Mouse (Mus musculus) limb, embryonic 10.5 days (tissue): ENCODE results near the gene Plekhg3. TPM values are rescaled to one million over a fixed set of nuclear protein-coding genes. Genes with fewer than 3 reads are reported as not detected.

Experiments used
- DNase-seq: peaks from one replicate; pipeline ENCODE4 v3.0.0-alpha.2; 2017; ENCODE audit warnings: low spot score
- H3K27ac ChIP-seq: fragments of 300-500 bp; sonication (generic); 2 replicates; pipeline ENCODE4 v1.5.1; 2016; ENCODE audit warnings: mild to moderate bottlenecking
- H3K27me3 ChIP-seq: fragments of 300-500 bp; sonication (generic); 2 replicates; pipeline ENCODE4 v1.6.1; 2016; ENCODE audit warnings: low read depth, mild to moderate bottlenecking; ENCODE audit not compliant: poor library complexity, severe bottlenecking
- H3K36me3 ChIP-seq: fragments of 300-500 bp; sonication (generic); 2 replicates; pipeline ENCODE4 v1.6.1; 2016; ENCODE audit warnings: mild to moderate bottlenecking, moderate library complexity
- H3K4me1 ChIP-seq: fragments of 300-500 bp; sonication (generic); 2 replicates; pipeline ENCODE4 v1.6.1; 2016
- H3K4me3 ChIP-seq: fragments of 300-500 bp; sonication (generic); 2 replicates; pipeline ENCODE4 v1.5.1; 2016; ENCODE audit warnings: mild to moderate bottlenecking, moderate library complexity
- H3K9me3 ChIP-seq: fragments of 300-500 bp; sonication (generic); replicated peaks from 2 replicates; pipeline ENCODE4 v1.6.1; 2016; ENCODE audit warnings: mild to moderate bottlenecking
- WGBS: fragments of 180-500 bp; shearing (Covaris S2); methylation state at CpG from one replicate; pipeline ENCODE4 v1.1.7; 2016; 5-methylcytosine and 5-hydroxymethylcytosine counted together
- polyA plus RNA-seq: library from polyadenylated mRNA; unstranded; fragments of >200 nt; fragmentation: Nextera tagmentation; extraction: Ambion mirVana; gene quantifications from 2 replicates; pipeline ENCODE4 v1.2.1, GENCODE M21; 2016

The Plekhg3 gene
- polyA plus RNA-seq, 1 experiment from 2014 or later: 6.2 TPM

DNA sequence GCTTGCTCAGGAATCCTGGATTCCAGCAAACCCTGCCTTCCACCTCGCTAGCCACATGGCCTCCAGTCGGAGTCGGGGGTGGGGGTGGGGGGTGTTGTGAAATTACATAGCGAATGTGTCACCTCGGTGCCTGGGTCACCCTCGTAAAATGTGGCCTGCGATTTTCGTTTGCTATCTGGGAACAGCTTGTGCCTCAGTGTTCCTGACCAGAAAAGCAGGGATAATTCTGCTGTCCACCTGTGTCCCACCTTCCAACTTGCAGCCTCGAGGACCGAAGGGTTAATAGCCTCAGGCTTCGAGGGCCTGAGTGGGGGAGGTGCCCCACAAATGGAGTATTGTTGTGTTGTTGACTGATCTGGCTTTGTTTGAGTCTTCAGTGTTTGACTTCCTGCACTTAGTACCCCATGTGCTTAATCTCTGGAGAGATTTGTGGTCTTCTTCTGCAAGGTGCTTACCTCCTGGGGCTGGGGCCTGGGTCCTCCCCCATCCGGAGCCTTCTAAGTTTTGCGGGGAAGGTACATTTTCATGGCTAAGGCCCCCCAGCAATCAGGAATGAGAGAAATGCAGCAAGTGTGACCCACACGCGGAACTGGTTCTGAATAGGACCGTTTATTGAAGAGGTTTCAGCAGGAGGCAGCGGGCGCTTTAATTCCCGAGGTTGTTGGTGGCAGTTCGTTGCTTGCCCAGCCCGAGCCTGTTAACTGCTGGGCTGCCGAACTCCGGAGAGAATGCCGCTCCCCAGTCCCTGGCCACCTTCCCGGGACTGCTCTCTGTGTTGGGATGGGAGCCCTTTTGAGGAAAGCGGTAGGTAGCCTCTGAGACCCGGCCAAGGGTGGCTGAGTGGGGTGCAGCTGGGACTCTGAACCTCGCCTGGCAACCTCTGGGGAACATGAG, 15.9 kb downstream of the Plekhg3 start:
- H3K4me1 ChIP-seq: peaks cover 41% of the 10 kb centered on the region
- H3K4me3 ChIP-seq: peak overlapping the region; percentile 40
- peak; percentile 61 for DNase-seq
- H3K27me3 ChIP-seq: peaks cover 17% of the 10 kb centered on the region
- H3K36me3 ChIP-seq: no peaks in the 10 kb centered on the region
- peak overlapping the region; percentile 78 for H3K27ac ChIP-seq
- no peaks in the 10 kb centered on the region for H3K9me3 ChIP-seq
- 7% methylated on average over 28 of the region's 28 CpGs for WGBS

DNA sequence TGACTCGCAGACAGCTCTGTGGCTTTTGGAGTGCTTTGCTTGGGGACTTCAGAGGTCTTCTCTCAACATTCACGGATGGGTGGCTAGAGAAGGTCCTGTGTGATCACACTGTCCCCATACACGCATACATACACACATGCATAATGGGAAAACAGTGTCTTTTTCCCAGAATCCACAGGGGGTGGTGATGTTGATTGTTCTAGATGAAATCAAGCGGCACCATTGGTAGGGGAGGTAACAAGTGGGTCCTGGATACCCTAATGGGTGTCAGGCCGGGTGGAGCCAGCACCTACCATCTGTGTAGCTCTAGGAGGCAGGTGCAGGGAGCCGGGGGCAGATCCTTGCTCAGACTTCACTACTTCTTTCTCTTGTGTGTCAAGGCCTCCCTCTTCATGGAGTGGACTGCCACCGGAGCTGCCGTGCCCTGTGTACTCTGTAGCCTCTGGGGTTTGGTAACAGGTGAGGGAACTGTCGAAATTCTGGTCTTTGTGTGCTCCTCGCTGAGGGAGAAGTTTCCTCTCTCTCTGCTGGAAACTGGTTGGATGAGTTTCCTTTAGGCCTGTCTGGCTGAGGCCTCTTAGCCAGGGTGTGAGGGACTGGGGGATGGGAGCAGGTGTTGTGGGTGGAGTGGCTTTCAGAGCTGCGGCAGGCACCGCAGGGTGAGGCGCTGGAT, 16.9 kb downstream of the Plekhg3 start:
- WGBS: 17% methylated on average over 13 of the region's 13 CpGs
- no peaks in the 10 kb centered on the region for H3K36me3 ChIP-seq
- peak overlapping the region; percentile 78; the same call in 1 of the 2 replicates for H3K27ac ChIP-seq
- no peaks in the 10 kb centered on the region for H3K9me3 ChIP-seq
- DNase-seq: peak; percentile 49
- H3K4me3 ChIP-seq: peak overlapping the region; percentile 40; the same call in 1 of the 2 replicates
- peaks cover 17% of the 10 kb centered on the region for H3K27me3 ChIP-seq
- peaks cover 41% of the 10 kb centered on the region for H3K4me1 ChIP-seq

DNA sequence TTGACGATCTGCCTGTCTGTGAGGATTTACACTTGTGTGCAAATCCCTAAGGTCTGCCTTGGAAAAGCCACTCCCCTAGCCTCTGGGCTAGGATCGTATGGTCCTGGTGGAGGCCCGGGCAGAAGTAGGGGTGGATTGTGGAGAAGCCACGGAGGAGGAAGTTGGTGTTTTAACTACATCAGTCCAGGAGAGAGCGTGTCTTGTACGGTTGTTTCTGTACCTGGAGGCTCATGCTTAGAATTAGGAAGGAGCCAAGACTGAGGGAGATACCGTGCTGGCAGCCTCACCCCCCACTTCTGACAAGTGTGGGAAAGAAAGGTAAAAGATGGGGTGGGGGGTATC, 17.4 kb downstream of the Plekhg3 start:
- Histone ChIP-seq H3K4me3 (no peak overlapping the region), H3K27ac (peak overlapping the region; percentile 78; the same call in 1 of the 2 replicates), H3K36me3 (no peaks in the 10 kb centered on the region), H3K9me3 (no peaks in the 10 kb centered on the region), H3K27me3 (peaks cover 17% of the 10 kb centered on the region), H3K4me1 (peaks cover 41% of the 10 kb centered on the region)
- WGBS: 15% methylated on average over 7 of the region's 7 CpGs
- no peak for DNase-seq

DNA sequence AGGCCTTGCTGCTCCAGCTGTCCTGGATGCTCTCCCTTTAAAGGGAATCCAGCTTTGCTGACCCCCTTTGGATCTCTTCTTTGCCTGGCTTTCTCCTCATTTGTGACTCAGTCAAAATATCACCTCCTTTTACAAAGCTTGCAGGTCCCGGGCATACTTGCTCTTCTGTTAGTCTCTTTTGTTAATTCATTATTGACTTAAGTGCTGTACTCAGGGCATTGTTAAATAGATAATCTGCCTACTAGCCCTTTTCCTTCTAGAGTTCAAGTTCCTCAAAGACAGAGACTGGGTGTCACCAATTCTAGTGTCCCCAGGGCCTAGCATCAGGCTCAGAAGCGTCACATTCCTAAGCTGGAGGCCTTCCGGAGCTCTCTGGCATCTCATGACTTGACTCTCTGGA, 18.5 kb downstream of the Plekhg3 start:
- Histone ChIP-seq H3K4me3 (no peak overlapping the region), H3K36me3 (no peaks in the 10 kb centered on the region), H3K27ac (peak overlapping the region; percentile 23; the same call in 1 of the 2 replicates), H3K9me3 (no peaks in the 10 kb centered on the region), H3K27me3 (peaks cover 17% of the 10 kb centered on the region), H3K4me1 (peaks cover 48% of the 10 kb centered on the region)
- DNase-seq: no peak
- 80% methylated on average over 3 of the region's 3 CpGs for WGBS

DNA sequence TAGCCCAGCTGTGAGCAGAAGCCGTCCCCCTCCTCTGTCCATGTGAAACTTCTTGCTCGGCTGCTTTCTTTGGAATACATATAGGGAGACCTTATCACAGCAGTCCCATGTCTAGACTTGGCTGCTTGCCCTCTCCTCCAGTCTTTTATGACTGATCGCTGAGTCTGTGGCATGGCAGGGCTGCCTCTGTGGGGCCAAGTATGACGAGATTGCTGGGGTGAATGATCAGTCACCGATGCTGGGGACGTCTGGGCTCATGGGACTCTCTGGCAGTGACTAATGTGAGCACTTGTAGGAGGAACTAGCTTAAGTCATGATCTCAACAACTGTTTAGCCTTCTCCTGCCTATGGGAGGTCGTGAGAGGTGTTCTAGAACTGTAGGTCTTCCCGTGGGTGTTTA, 21.6 kb downstream of the Plekhg3 start:
- Histone ChIP-seq H3K36me3 (no peaks in the 10 kb centered on the region), H3K27me3 (peaks cover 10% of the 10 kb centered on the region), H3K4me1 (peaks cover 43% of the 10 kb centered on the region), H3K4me3 (no peak overlapping the region), H3K9me3 (no peaks in the 10 kb centered on the region), H3K27ac (no peak overlapping the region)
- DNase-seq: no peak
- 84% methylated on average over 8 of the region's 8 CpGs for WGBS

DNA sequence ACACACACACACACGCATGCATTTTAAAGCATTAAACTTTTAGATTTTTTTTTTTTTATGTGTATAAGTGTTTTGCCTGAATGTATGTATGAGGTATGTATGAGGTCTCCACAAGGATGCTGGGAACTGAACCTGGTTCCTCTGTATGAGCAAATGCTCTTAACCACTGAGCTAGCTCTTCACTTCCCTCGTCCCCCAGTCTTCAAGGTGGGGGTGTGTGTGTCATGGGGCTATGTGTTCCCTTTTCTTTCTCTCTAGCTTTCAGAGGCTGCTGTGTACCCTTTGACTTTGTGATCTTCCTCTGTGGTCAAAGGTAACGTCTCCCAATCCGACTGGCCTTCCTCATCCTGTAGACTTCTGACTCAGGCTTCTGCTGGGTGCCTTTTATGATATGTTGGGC, 22.3 kb downstream of the Plekhg3 start:
- no peak for DNase-seq
- Histone ChIP-seq H3K4me3 (no peak overlapping the region), H3K9me3 (no peaks in the 10 kb centered on the region), H3K4me1 (peaks cover 39% of the 10 kb centered on the region), H3K27ac (no peak overlapping the region), H3K27me3 (peaks cover 6% of the 10 kb centered on the region; the same call in 1 of the 2 replicates), H3K36me3 (no peaks in the 10 kb centered on the region)
- WGBS: 85% methylated on average over 4 of the region's 4 CpGs

DNA sequence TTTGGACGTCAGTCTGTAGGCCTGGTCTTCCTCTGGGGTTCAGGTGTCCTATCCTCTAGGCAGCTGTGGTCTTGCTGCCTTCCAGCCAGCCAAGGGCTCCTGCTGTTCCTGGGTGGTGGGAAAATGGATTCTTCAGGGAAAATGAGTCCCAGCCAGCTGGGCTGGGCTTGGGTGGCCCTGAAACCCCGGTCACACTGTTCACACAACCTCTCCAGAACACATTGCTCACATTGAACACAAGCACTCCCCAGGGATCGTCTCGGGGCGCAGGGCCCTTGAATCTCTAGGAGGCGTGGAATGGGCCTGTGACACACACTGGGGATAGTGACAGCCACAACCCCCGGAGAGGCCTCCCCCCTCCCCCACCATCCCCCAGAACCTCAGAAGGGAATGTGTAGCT, 23.2 kb downstream of the Plekhg3 start:
- H3K36me3 ChIP-seq: no peaks in the 10 kb centered on the region
- whole genome bisulfite sequencing: 78% methylated on average over 7 of the region's 7 CpGs
- no peaks in the 10 kb centered on the region for H3K9me3 ChIP-seq
- no peak overlapping the region for H3K27ac ChIP-seq
- H3K27me3 ChIP-seq: no peaks in the 10 kb centered on the region
- H3K4me1 ChIP-seq: peaks cover 33% of the 10 kb centered on the region
- H3K4me3 ChIP-seq: no peak overlapping the region
- no peak for DNase-seq

DNA sequence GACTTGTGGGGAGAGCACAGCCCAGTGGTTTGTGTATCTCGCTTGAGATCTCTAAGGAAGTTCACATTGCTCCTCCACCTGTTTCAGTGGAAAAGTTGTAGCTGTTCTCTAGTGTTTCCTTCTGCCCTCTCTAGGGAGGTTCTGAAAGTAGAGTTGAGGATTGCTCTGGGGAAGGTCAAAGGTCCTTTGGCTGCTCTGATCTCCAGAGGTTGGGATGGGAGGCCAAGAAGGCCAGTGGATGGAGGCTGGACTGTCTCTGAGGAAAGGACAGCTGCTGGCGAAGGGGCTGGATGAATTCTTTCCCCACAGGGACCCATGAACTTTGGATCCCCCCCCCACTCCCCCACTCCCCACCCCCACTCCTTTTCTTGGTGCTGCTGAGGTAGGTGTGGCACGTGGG, 23.7 kb downstream of the Plekhg3 start:
- no peak for DNase-seq
- Histone ChIP-seq H3K27ac (no peak overlapping the region), H3K9me3 (no peaks in the 10 kb centered on the region), H3K4me1 (peaks cover 30% of the 10 kb centered on the region), H3K27me3 (no peaks in the 10 kb centered on the region), H3K4me3 (no peak overlapping the region), H3K36me3 (no peaks in the 10 kb centered on the region)
- WGBS: 85% methylated on average over 3 of the region's 3 CpGs

DNA sequence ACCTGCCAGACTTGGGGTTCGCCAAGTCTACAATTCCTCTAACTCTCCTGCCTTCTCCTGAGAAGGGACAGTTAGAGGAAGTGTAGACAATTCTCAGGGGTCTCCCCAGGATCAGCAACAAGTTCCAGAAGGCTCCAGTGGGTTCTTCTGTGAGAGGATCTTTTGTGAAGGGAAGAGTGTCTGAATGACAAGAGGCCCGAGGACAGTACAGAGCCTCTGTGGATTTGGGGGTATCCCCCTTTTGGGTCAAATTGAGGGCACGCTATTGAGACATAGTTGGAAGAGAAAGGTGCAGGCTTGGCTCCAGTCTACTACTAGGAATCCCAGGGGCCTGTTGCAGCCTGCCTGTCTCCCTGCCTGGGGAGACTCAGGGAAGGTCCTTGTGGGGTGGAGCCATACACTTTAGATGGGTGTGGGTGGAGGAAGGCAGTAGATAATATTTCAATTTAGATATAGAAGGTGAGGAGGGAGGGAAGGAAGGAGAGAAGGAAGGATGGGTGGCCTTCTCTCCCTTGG, 24.2 kb downstream of the Plekhg3 start:
- no peak for DNase-seq
- Histone ChIP-seq H3K27ac (no peak overlapping the region), H3K36me3 (peaks cover 2% of the 10 kb centered on the region), H3K27me3 (no peaks in the 10 kb centered on the region), H3K4me1 (peaks cover 28% of the 10 kb centered on the region), H3K9me3 (no peaks in the 10 kb centered on the region), H3K4me3 (no peak overlapping the region)
- 89% methylated on average over 3 of the region's 3 CpGs for WGBS

DNA sequence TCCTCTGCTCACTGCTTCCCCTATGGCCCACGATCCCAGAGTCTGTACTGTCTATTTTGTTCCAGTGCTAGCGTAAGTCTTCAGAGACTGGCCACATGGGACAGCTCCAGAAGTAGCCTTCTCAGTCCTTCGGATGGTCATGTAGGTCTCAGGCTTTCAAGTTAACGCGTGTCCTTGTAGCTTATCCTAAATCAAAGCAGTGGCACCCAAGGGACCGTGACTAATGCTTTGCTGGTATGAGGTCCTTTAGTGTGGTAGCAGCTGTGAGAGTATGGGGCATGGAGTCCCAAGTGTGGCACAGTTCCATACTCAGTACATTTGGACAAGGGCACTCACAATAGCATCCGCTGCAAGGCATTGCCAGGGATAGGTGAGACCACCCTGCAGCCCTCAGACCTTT, 25.5 kb downstream of the Plekhg3 start:
- peaks cover 28% of the 10 kb centered on the region for H3K4me1 ChIP-seq

DNA sequence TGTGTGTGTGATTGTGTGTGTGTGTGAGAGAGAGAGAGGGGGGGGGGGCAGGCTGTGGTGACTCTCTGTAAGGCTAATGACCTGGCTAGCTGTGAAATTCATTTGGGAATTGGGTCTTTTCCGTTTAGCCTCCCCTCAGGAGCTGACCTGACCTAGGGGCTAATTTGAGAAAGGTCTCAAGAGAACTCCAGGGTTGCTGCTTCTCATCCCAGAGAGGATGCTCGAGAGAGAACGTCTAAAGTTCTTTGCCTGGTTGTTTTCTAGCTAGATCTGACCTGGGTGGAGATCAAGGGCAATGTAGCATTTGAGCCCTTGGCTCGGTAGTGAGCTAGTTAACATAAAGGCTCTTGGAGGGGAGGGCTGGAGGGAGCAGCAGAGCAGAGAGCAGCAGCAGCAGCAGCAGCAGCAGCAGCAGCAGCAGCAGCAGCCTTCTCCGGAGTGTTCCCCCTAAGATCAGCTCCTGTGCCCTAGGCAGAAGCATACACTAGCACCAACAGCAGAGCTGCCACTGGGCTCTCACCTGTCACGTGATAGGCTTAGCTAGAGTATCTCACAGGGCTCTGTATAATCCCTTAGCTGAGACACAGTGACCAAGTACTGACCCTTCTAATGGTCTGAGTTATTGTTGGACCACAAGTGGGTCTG, 26.2 kb downstream of the Plekhg3 start:
- Histone ChIP-seq H3K4me3 (no peak overlapping the region), H3K27ac (no peak overlapping the region), H3K27me3 (no peaks in the 10 kb centered on the region), H3K36me3 (peaks cover 20% of the 10 kb centered on the region), H3K4me1 (peaks cover 28% of the 10 kb centered on the region), H3K9me3 (no peaks in the 10 kb centered on the region)
- no peak for DNase-seq
- WGBS: 18% methylated on average over 6 of the region's 6 CpGs

More for the DNA sequence above, 25.5 kb downstream of the Plekhg3 start:
- no peak overlapping the region for H3K4me3 ChIP-seq
- WGBS: 84% methylated on average over 7 of the region's 7 CpGs
- H3K27me3 ChIP-seq: no peaks in the 10 kb centered on the region
- no peak overlapping the region for H3K27ac ChIP-seq
- DNase-seq: no peak
- H3K9me3 ChIP-seq: no peaks in the 10 kb centered on the region
- H3K36me3 ChIP-seq: peaks cover 14% of the 10 kb centered on the region

DNA sequence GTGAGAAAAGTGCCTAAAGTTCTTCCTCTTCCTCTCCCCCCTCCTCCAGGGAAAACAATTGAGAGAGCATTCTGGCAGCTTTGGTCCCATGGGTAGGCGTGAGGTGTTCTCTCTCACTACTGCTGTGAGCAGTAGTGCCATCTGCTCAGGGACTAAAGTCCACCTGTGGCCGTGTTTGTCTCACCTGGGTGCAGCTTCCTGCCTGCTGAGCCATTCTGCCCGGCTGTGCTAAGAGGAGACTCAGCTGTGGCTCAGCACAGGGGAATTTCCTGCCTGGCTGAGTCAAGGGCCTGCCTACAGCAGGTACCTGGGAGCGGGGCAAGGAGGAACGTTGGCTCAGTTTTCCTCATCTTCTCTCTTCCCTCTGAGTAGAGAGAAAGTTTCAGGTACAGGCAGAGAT, 27.5 kb downstream of the Plekhg3 start:
- Histone ChIP-seq H3K27ac (no peak overlapping the region), H3K27me3 (no peaks in the 10 kb centered on the region), H3K4me1 (peaks cover 28% of the 10 kb centered on the region), H3K9me3 (no peaks in the 10 kb centered on the region), H3K36me3 (peaks cover 32% of the 10 kb centered on the region), H3K4me3 (no peak overlapping the region)
- WGBS: 69% methylated on average over 5 of the region's 5 CpGs
- no peak for DNase-seq

DNA sequence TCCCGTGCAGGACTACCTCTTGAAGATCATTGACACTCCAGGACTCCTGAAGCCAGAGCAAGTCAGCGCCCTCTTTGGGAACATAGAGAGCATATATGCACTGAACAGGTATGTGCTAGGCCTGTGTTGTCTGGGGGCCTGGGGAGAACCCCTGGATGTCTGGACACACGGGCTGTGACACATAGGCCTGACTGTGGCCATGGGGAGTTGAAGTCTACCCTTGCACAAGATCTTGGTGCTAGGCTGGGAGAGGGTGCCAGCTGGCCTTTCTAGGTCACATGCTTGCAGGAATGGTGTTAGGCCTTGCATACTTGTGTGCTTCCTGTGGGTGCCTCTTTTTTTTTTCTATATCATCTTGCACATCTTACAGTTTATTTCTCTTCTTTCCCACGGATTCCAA, 31.5 kb downstream of the Plekhg3 start:
- no peaks in the 10 kb centered on the region for H3K9me3 ChIP-seq
- H3K27me3 ChIP-seq: no peaks in the 10 kb centered on the region
- H3K4me3 ChIP-seq: no peak overlapping the region
- no peak for DNase-seq
- H3K27ac ChIP-seq: no peak overlapping the region
- 90% methylated on average over 4 of the region's 4 CpGs for WGBS
- H3K4me1 ChIP-seq: peaks cover 4% of the 10 kb centered on the region
- peaks cover 71% of the 10 kb centered on the region for H3K36me3 ChIP-seq
